Mouse (Mus musculus): ENCODE data around the gene Disp1.

DNA sequence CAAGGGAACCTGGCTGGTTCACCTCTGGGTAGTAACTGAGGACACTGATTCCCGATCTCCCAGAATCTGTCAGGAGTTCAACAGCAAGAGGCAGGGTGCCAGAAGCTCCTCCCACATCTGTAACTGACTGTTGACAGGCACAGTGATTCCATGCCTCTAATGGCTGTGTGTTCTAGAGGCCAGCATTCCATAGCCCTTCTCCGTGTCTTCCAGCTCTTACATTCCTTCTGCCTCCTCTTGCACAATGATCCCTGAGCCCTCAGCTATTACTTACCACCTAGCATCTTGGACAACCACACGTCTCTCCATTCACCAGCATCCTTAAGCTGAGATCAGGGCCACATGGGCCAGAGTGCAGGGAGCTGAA lies 165.1 kb downstream of the Disp1 start:
- TF ChIP-seq CTCF (IDR thresholded peaks at IDR 0.05): no peak
- no peak for TF ChIP-seq EP300 (IDR thresholded peaks at IDR 0.05)

Data from lung, postnatal 0 days (tissue).